Mouse (Mus musculus): Measurements from ENCODE around the gene Slc8a3. TPM values are rescaled to one million over a fixed set of nuclear protein-coding genes. Genes with fewer than 3 reads are reported as not detected.
A peak's percentile ranks its signal among the peaks of the same experiment; 100 is the strongest.
"Not testable (repeated sequence)": the region's sequence is repeated elsewhere in the genome, so short reads cannot be mapped to it uniquely, and the experiment has no call there.

Gene Slc8a3
- 10 to 100 TPM in 1 of 2 experiments, 1 to 10 TPM in 1; 9.2 to 10.5 TPM for total RNA-seq (2021)

GRCm38 (mm10) chr12:81332875-81333421 is at the start of gene Slc8a3:
Gene Slc8a3 (minus strand): TSS chr12:81333180.
- peak; percentile 38 to 42 for DNase-seq (ENCODE audit: extremely low spot score in 1 of 2, low spot score in 1 of 2)

- DNase-seq (ENCODE audit: extremely low spot score in 1 of 2, low spot score in 1 of 2) = not testable (repeated sequence)
These were observed 46.4 kb upstream of the Slc8a3 start, which contains the start of gene Gm4787 for GRCm38 (mm10) chr12:81379364-81379763. Gene Gm4787 (minus strand): TSS chr12:81379464.

DNA sequence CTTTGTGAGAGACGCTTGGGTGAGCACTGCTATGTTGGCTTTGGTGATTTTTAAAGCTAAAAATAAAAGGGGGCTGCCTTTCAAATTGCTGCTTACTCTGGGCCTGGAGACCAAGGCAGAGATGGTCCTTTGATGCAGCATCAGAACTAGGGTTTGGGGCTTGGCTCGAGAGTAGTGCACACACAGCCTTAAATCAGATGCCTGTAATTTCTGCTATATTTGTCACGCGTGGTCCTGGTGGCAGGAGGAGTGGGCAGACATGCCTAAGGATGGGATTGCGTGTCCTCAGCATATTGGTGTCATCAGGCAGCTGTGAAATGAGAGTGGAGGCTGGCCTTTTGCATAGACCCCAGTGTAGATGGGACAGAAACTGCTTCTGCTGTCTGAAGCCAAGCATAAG is 861 bp upstream of the Slc8a3 start:
- no peak for DNase-seq (ENCODE audit: extremely low spot score in 1 of 2, low spot score in 1 of 2)

GRCm38 (mm10) chr12:81331937-81332874 is 774 bp downstream of the Slc8a3 start:
- peak; percentile 45 to 54 for DNase-seq (ENCODE audit: extremely low spot score in 1 of 2, low spot score in 1 of 2)

- no peak for DNase-seq (ENCODE audit: extremely low spot score in 1 of 2, low spot score in 1 of 2)
These were observed 1.8 kb downstream of the Slc8a3 start for GRCm38 (mm10) chr12:81331046-81331638.

DNA sequence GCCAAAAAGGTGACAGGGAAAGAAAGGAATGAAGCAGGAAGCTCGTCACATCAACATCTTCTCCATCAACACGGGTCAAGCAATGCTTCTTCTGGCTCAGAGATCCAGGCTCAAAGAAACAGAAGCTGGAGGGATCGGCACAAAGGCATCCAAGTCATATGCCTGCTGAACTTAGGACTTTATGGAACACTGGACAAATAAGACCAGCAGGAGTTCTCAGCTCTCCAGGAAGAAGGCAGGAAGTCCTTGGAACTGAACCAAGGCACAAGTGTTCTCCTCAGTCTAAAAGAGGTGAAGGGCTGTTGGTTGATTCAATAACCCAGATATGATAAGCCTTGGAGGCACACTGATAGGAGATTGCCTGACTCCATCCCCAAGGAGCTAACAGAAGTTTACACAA is 8.0 kb downstream of the Slc8a3 start:
- no peak for DNase-seq (ENCODE audit: extremely low spot score in 1 of 2, low spot score in 1 of 2)

GRCm38 (mm10) chr12:81324116-81324515 is 8.9 kb downstream of the Slc8a3 start:
- DNase-seq (ENCODE audit: extremely low spot score in 1 of 2, low spot score in 1 of 2) = no peak

- DNase-seq (ENCODE audit: extremely low spot score in 1 of 2, low spot score in 1 of 2) = no peak
These were observed 12.0 kb downstream of the Slc8a3 start for GRCm38 (mm10) chr12:81321021-81321420.

GRCm38 (mm10) chr12:81317811-81318210 is 15.2 kb downstream of the Slc8a3 start:
- no peak for DNase-seq (ENCODE audit: extremely low spot score in 1 of 2, low spot score in 1 of 2)

DNA sequence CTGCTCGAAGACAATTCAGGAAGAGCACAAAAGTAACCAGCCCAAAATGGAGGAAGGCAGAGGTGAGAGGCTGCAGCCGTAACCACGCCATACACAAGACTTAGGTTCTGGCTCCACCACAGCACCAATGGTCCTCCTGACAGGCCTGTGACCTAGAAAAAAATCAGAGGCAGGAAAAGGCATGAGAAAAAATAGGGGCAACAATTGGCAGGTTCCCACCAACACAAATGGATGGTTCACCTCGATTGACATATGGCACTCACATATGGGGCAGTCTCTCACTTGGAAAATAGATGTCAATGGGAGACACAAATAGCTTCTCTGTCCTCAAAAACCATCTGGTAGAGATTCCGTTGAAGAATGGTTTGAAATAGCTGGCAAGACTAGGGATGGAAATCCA is 17.0 kb downstream of the Slc8a3 start:
- DNase-seq (ENCODE audit: extremely low spot score in 1 of 2, low spot score in 1 of 2) = no peak

DNA sequence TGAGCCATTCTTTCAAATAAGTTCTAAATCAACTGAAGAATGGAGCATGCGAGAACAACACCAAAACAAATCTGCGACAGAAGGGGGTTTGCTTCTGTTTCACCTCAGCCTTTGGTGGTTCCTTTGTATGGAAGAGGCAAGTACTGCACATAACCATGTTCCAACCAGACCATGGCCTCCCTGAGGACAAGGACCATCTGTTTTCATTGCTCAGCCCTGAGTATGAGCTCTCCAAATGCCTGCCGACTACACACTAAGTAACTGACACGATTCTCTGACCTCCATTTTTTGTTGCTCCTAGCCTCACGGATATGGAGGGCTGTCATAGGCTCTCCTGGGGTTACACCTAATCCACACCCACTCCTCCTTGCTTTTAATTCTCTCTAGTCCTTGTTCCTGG is 29.4 kb downstream of the Slc8a3 start:
- no peak for DNase-seq (ENCODE audit: extremely low spot score in 1 of 2, low spot score in 1 of 2)

GRCm38 (mm10) chr12:81294613-81295012 is 38.4 kb downstream of the Slc8a3 start:
- no peak for DNase-seq (ENCODE audit: extremely low spot score in 1 of 2, low spot score in 1 of 2)

- no peak for DNase-seq (ENCODE audit: extremely low spot score in 1 of 2, low spot score in 1 of 2)
These were observed 54.9 kb downstream of the Slc8a3 start for GRCm38 (mm10) chr12:81278031-81278430.

DNA sequence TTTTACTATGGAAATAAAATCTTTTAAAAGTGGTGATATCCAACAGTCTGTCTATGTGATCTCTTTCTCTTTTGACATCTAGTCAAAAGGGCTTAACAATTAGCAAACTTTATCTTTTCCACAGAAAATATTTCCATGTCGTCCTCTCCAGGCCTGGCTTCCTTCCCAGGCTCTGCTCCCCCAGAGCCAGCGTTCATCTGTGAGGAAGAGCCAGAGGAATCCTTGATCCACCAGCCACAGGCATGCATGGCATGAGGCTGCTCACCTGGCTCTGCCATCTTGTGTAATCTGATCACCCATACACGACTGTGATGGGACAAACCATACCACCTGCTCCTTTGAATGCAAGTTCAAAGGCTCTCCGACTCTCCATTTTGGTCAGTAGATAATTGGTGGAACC is 58.4 kb downstream of the Slc8a3 start:
- no peak for DNase-seq (ENCODE audit: extremely low spot score in 1 of 2, low spot score in 1 of 2)

DNA sequence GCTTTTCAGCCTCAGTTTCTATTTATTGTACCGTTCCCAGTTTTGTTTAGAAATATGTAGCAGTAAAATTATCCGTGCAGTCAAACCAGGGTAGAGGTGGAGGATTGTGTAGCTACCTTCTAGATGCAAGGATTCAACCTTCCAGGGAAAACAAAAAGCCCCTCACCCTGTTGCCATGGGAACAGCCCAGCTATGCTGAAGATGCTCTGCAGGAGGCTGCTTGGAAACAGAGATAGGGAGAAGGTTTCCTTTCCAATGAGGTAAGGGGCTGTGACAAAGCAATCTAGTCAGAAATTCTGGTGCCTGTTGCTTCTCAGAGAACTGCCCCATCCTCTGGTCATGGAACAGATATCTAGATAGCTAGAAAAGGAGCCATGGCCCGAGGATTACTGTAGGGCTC is 59.6 kb downstream of the Slc8a3 start:
- no peak for DNase-seq (ENCODE audit: extremely low spot score in 1 of 2, low spot score in 1 of 2)

DNA sequence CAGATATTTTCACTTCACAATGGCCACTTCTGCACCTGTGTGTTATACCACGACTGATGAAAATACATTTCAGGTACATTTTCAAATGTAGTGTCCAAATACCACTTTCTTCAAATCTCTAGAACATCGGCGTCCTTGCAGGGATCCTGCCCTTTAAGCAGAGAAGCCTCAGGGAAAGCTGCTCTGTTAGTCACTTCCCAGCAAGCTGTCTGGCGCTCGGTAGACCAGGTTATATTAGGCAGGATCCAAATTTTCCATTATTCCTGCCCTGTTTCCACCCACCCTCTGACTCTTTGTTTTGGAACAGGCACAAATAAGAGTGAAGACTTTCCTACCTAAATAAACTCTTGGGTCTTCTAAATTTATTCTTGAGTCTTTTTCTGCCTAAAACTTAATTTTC is 63.7 kb downstream of the Slc8a3 start:
- no peak for DNase-seq (ENCODE audit: extremely low spot score in 1 of 2, low spot score in 1 of 2)

- no peak for DNase-seq (ENCODE audit: extremely low spot score in 1 of 2, low spot score in 1 of 2)
These were observed 70.2 kb downstream of the Slc8a3 start for GRCm38 (mm10) chr12:81262821-81263220.

GRCm38 (mm10) chr12:81258215-81258614 is 74.8 kb downstream of the Slc8a3 start:
- no peak for DNase-seq (ENCODE audit: extremely low spot score in 1 of 2, low spot score in 1 of 2)

GRCm38 (mm10) chr12:81245411-81245810 is 87.6 kb downstream of the Slc8a3 start:
- DNase-seq (ENCODE audit: extremely low spot score in 1 of 2, low spot score in 1 of 2) = no peak

DNA sequence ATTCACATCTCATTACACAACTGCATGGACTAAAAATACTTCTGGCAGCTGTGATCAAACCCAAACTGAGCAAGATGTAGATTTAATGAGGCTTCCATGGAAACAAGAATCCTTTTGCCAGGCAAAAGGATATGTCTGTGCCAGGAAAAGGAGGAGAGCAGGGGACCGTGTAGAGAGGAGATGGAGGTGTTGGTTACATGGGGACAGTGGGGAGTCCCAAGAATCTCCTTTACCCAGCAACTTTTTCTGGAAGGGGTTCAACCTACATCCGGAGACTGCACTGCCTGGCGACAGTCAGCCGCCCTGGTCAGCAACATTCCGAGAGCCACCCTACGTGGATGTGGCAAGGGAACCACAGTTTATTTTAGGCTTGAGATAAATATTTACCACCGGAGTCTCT is 88.0 kb downstream of the Slc8a3 start:
- DNase-seq (ENCODE audit: extremely low spot score in 1 of 2, low spot score in 1 of 2) = no peak

DNA sequence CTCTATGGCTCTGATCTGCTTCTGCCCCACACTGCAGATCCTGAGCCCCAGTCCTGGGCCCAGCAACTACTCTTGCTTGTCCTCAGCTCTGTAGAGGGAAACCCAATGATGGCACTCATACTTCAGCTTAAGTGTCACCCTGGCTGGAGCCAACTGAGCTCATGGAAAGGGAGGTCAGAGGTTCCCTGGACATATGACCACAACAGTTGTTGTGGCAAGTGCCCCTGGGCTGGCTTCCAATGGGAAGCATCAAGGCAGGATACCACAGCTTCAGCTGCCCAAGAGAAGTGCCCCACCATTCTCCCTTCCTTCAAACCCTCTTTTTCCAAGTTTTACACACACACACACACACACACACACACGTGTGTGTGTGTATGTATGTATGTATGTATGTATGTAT is 88.5 kb downstream of the Slc8a3 start:
- no peak for DNase-seq (ENCODE audit: extremely low spot score in 1 of 2, low spot score in 1 of 2)
